Mouse (Mus musculus) ES-Bruce4 (cell line): ENCODE measurements around the gene Sytl1. TPM values are rescaled to one million over a fixed set of nuclear protein-coding genes. Genes with fewer than 3 reads are reported as not detected.

ENCODE experiments used
- H3K27ac ChIP-seq: 2 replicates; pipeline ENCODE4 v1.5.1; 2012; ENCODE audit warnings: low read length, inconsistent platforms; ENCODE audit not compliant: insufficient read depth
- H3K27me3 ChIP-seq: 2 replicates; pipeline ENCODE4 v1.6.1; 2012; ENCODE audit warnings: mild to moderate bottlenecking, low read length, inconsistent platforms; ENCODE audit not compliant: control insufficient read depth, poor library complexity, insufficient read depth, severe bottlenecking
- H3K36me3 ChIP-seq: 2 replicates; pipeline ENCODE4 v1.6.1; 2012; ENCODE audit warnings: inconsistent platforms, mild to moderate bottlenecking, low read length, moderate library complexity; ENCODE audit not compliant: control insufficient read depth, poor library complexity, insufficient read depth, severe bottlenecking
- H3K4me1 ChIP-seq: one replicate; pipeline ENCODE4 v1.8.1; 2011; ENCODE audit warnings: low read length; ENCODE audit not compliant: control insufficient read depth, insufficient read depth
- H3K4me3 ChIP-seq: 2 replicates; pipeline ENCODE4 v1.5.1; 2011; ENCODE audit warnings: low read depth, mild to moderate bottlenecking, low read length
- H3K9ac ChIP-seq: 2 replicates; pipeline ENCODE4 v1.6.1; 2012; ENCODE audit warnings: low read depth, mild to moderate bottlenecking, inconsistent platforms; ENCODE audit not compliant: poor library complexity, severe bottlenecking
- H3K9me3 ChIP-seq: replicated peaks from 2 replicates; pipeline ENCODE4 v1.6.1; 2012; ENCODE audit warnings: mild to moderate bottlenecking, low read length, inconsistent platforms; ENCODE audit not compliant: control insufficient read depth, poor library complexity, insufficient read depth, severe bottlenecking
- CTCF ChIP-seq: IDR thresholded peaks from one replicate; pipeline ENCODE4 v1.8.1; 2011; ENCODE audit warnings: low read depth, low read length
- EP300 ChIP-seq: IDR thresholded peaks from 2 replicates; pipeline ENCODE4 v1.6.1; 2011; ENCODE audit warnings: low read depth, low read length; ENCODE audit not compliant: insufficient read depth
- POLR2A ChIP-seq: IDR thresholded peaks from one replicate; pipeline ENCODE4 v1.8.1; 2011; ENCODE audit warnings: low read length; ENCODE audit not compliant: insufficient read depth
- polyA plus RNA-seq: library from polyadenylated mRNA; stranded (reverse); fragments of >200 nt; gene quantifications from 2 replicates; pipeline ENCODE4 v1.2.4, GENCODE M21; 2011; ENCODE audit warnings: low read depth; ENCODE audit not compliant: missing spikeins, insufficient read depth, insufficient read length

Sytl1 gene
- polyA plus RNA-seq, 1 experiment: 12.6 TPM

- TF ChIP-seq EP300 (no peak), POLR2A (no peak), CTCF (no peak)
- no peaks in the 10 kb centered on the region for H3K4me1 ChIP-seq
- no peaks in the 10 kb centered on the region for H3K9me3 ChIP-seq
- H3K9ac ChIP-seq: no peak overlapping the region
- no peak overlapping the region for H3K27ac ChIP-seq
- H3K36me3 ChIP-seq: no peaks in the 10 kb centered on the region
- no peaks in the 10 kb centered on the region for H3K27me3 ChIP-seq
- no peak overlapping the region for H3K4me3 ChIP-seq
Measured at GRCm38 (mm10) chr4:133285299-133285698, 22.4 kb upstream of the Sytl1 start.

GRCm38 (mm10) chr4:133282656-133283055, 19.7 kb upstream of the Sytl1 start:
- H3K4me1 ChIP-seq: no peaks in the 10 kb centered on the region
- H3K9me3 ChIP-seq: no peaks in the 10 kb centered on the region
- no peak for TF ChIP-seq POLR2A
- no peak overlapping the region for H3K9ac ChIP-seq
- no peaks in the 10 kb centered on the region for H3K27me3 ChIP-seq
- H3K27ac ChIP-seq: peak overlapping the region; percentile 28; the same call in 1 of the 2 replicates
- no peak overlapping the region for H3K4me3 ChIP-seq
- no peaks in the 10 kb centered on the region for H3K36me3 ChIP-seq

GRCm38 (mm10) chr4:133281951-133282481, 19.1 kb upstream of the Sytl1 start:
- 0 out of 2 replicates have a peak overlapping the region, but pooled peaks have one; percentile 12 for H3K9ac ChIP-seq
- no peaks in the 10 kb centered on the region for H3K36me3 ChIP-seq
- H3K27me3 ChIP-seq: no peaks in the 10 kb centered on the region
- peak overlapping the region; percentile 28; the same call in 1 of the 2 replicates for H3K27ac ChIP-seq
- H3K9me3 ChIP-seq: no peaks in the 10 kb centered on the region
- no peak for TF ChIP-seq CTCF
- no peak for TF ChIP-seq EP300
- no peak for TF ChIP-seq POLR2A
- peak overlapping the region; percentile 10; the same call in 1 of the 2 replicates for H3K4me3 ChIP-seq
- no peaks in the 10 kb centered on the region for H3K4me1 ChIP-seq

GRCm38 (mm10) chr4:133281513-133281912, 18.6 kb upstream of the Sytl1 start:
- Histone ChIP-seq H3K9ac (0 out of 2 replicates have a peak overlapping the region, but pooled peaks have one; percentile 12), H3K27me3 (no peaks in the 10 kb centered on the region), H3K9me3 (no peaks in the 10 kb centered on the region), H3K4me1 (no peaks in the 10 kb centered on the region), H3K4me3 (no peak overlapping the region), H3K36me3 (no peaks in the 10 kb centered on the region), H3K27ac (no peak overlapping the region)
- TF ChIP-seq POLR2A: no peak

GRCm38 (mm10) chr4:133278482-133278881, 15.6 kb upstream of the Sytl1 start:
- H3K9me3 ChIP-seq: no peaks in the 10 kb centered on the region
- H3K27me3 ChIP-seq: no peaks in the 10 kb centered on the region
- no peak overlapping the region; the same call in 1 of the 2 replicates for H3K4me3 ChIP-seq
- H3K27ac ChIP-seq: peak overlapping the region; percentile 84
- TF ChIP-seq POLR2A (no peak), EP300 (no peak), CTCF (no peak)
- no peaks in the 10 kb centered on the region for H3K36me3 ChIP-seq
- no peaks in the 10 kb centered on the region for H3K4me1 ChIP-seq
- H3K9ac ChIP-seq: peak overlapping the region; percentile 81

- H3K36me3 ChIP-seq: no peaks in the 10 kb centered on the region
- peak overlapping the region; percentile 89 for H3K4me3 ChIP-seq
- no peaks in the 10 kb centered on the region for H3K27me3 ChIP-seq
- H3K9me3 ChIP-seq: no peaks in the 10 kb centered on the region
- H3K4me1 ChIP-seq: no peaks in the 10 kb centered on the region
- peak overlapping the region; percentile 84 for H3K27ac ChIP-seq
- peak overlapping the region; percentile 81 for H3K9ac ChIP-seq
- TF ChIP-seq CTCF (no peak), POLR2A (no peak), EP300 (no peak)
Measured at GRCm38 (mm10) chr4:133278067-133278466, 15.2 kb upstream of the Sytl1 start.
